Mouse (Mus musculus): ENCODE data around the gene Pan3. TPM values are rescaled to one million over a fixed set of nuclear protein-coding genes. Genes with fewer than 3 reads are reported as not detected.

The Pan3 gene
- polyA plus RNA-seq, 1 experiment from 2014 or later, result 49.9 TPM

GRCm38 (mm10) chr5:147471163-147471562, 41.2 kb downstream of the Pan3 start:
- Histone ChIP-seq H3K4me1 (no peaks in the 10 kb centered on the region), H3K4me3 (no peak overlapping the region), H3K9me3 (no peaks in the 10 kb centered on the region; the same call in 1 of the 2 replicates), H3K27ac (no peak overlapping the region), H3K36me3 (replicated peaks) (peaks cover 21% of the 10 kb centered on the region), H3K27me3 (ENCODE audit: poor library complexity, severe bottlenecking) (no peaks in the 10 kb centered on the region)
- WGBS, result 96% methylated on average over 5 of the region's 5 CpGs
- no peak for DNase-seq (ENCODE audit: extremely low spot score, low spot score)

DNA sequence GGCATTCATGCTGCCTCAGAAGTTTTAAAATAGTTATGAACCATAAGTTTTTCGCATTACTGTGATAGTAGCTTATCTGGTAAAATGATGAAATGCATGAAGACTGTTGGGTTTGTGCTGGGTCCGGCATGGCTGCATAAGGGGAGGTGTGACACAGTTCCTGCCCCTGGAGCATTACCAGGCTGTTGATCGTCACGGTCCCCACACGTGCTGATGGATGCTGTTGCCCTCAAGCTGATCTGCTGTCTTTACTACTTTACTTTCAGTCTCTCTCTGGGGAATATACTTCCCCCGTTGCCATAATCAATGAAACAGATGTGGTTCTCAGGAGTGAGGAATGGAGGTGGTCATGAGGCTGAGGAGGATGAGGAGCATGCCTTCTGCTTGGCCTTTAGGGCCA, 43.1 kb downstream of the Pan3 start:
- WGBS, result 91% methylated on average over 6 of the region's 6 CpGs
- no peak for DNase-seq (ENCODE audit: extremely low spot score, low spot score)
- Histone ChIP-seq H3K36me3 (replicated peaks) (peaks cover 8% of the 10 kb centered on the region; the same call in 1 of the 2 replicates), H3K4me1 (no peaks in the 10 kb centered on the region), H3K27me3 (ENCODE audit: poor library complexity, severe bottlenecking) (no peaks in the 10 kb centered on the region), H3K4me3 (no peak overlapping the region), H3K27ac (no peak overlapping the region), H3K9me3 (no peaks in the 10 kb centered on the region)

- no peaks in the 10 kb centered on the region for H3K4me1 ChIP-seq
- no peak overlapping the region for H3K27ac ChIP-seq
- no peaks in the 10 kb centered on the region for H3K27me3 ChIP-seq (ENCODE audit: poor library complexity, severe bottlenecking)
- no peak overlapping the region for H3K4me3 ChIP-seq
- WGBS, result 93% methylated on average over 3 of the region's 3 CpGs
- peaks cover 5% of the 10 kb centered on the region; the same call in 1 of the 2 replicates for H3K36me3 ChIP-seq (replicated peaks)
- DNase-seq (ENCODE audit: extremely low spot score, low spot score), result no peak
- H3K9me3 ChIP-seq, result no peaks in the 10 kb centered on the region
Measured at GRCm38 (mm10) chr5:147473856-147474255, 43.9 kb downstream of the Pan3 start.

GRCm38 (mm10) chr5:147476109-147476508, 46.1 kb downstream of the Pan3 start:
- H3K9me3 ChIP-seq, result no peaks in the 10 kb centered on the region
- H3K4me1 ChIP-seq, result no peaks in the 10 kb centered on the region
- H3K4me3 ChIP-seq, result no peak overlapping the region
- H3K27me3 ChIP-seq (ENCODE audit: poor library complexity, severe bottlenecking), result no peaks in the 10 kb centered on the region
- peaks cover 4% of the 10 kb centered on the region for H3K36me3 ChIP-seq (replicated peaks)
- WGBS, result 97% methylated on average over 5 of the region's 5 CpGs
- no peak overlapping the region for H3K27ac ChIP-seq
- no peak for DNase-seq (ENCODE audit: extremely low spot score, low spot score)

GRCm38 (mm10) chr5:147477106-147477505, 47.1 kb downstream of the Pan3 start:
- H3K9me3 ChIP-seq, result no peaks in the 10 kb centered on the region
- 95% methylated on average over 9 of the region's 9 CpGs for WGBS
- no peaks in the 10 kb centered on the region for H3K27me3 ChIP-seq (ENCODE audit: poor library complexity, severe bottlenecking)
- no peak overlapping the region for H3K27ac ChIP-seq
- no peaks in the 10 kb centered on the region for H3K4me1 ChIP-seq
- H3K36me3 ChIP-seq (replicated peaks), result peaks cover 4% of the 10 kb centered on the region
- H3K4me3 ChIP-seq, result no peak overlapping the region
- DNase-seq (ENCODE audit: extremely low spot score, low spot score), result no peak

- H3K4me1 ChIP-seq, result no peaks in the 10 kb centered on the region
- H3K36me3 ChIP-seq (replicated peaks), result peaks cover 6% of the 10 kb centered on the region
- DNase-seq (ENCODE audit: extremely low spot score, low spot score), result no peak
- H3K27me3 ChIP-seq (ENCODE audit: poor library complexity, severe bottlenecking), result no peaks in the 10 kb centered on the region
- no peak overlapping the region for H3K4me3 ChIP-seq
- H3K9me3 ChIP-seq, result no peaks in the 10 kb centered on the region
- no peak overlapping the region for H3K27ac ChIP-seq
- WGBS, result 97% methylated on average over 2 of the region's 2 CpGs
Measured at GRCm38 (mm10) chr5:147479341-147479740, 49.4 kb downstream of the Pan3 start.

- peaks cover 11% of the 10 kb centered on the region for H3K36me3 ChIP-seq (replicated peaks)
- WGBS, result 81% methylated on average over 3 of the region's 3 CpGs
Measured at GRCm38 (mm10) chr5:147484142-147484541, 54.2 kb downstream of the Pan3 start.

GRCm38 (mm10) chr5:147489226-147489625, 59.3 kb downstream of the Pan3 start:
- Histone ChIP-seq H3K4me3 (no peak overlapping the region), H3K27me3 (ENCODE audit: poor library complexity, severe bottlenecking) (no peaks in the 10 kb centered on the region), H3K27ac (no peak overlapping the region), H3K36me3 (replicated peaks) (peaks cover 9% of the 10 kb centered on the region; the same call in 1 of the 2 replicates), H3K4me1 (no peaks in the 10 kb centered on the region), H3K9me3 (no peaks in the 10 kb centered on the region)
- WGBS, result 92% methylated on average over 6 of the region's 6 CpGs
- DNase-seq (ENCODE audit: extremely low spot score, low spot score), result no peak

More at GRCm38 (mm10) chr5:147484142-147484541, 54.2 kb downstream of the Pan3 start:
- H3K9me3 ChIP-seq, result no peaks in the 10 kb centered on the region
- H3K27me3 ChIP-seq (ENCODE audit: poor library complexity, severe bottlenecking), result no peaks in the 10 kb centered on the region
- no peak overlapping the region for H3K4me3 ChIP-seq
- no peaks in the 10 kb centered on the region for H3K4me1 ChIP-seq
- no peak for DNase-seq (ENCODE audit: extremely low spot score, low spot score)
- H3K27ac ChIP-seq, result no peak overlapping the region

- Histone ChIP-seq H3K4me1 (no peaks in the 10 kb centered on the region), H3K27ac (no peak overlapping the region), H3K4me3 (no peak overlapping the region), H3K36me3 (replicated peaks) (peaks cover 9% of the 10 kb centered on the region), H3K9me3 (no peaks in the 10 kb centered on the region), H3K27me3 (ENCODE audit: poor library complexity, severe bottlenecking) (no peaks in the 10 kb centered on the region)
- 89% methylated on average over 5 of the region's 5 CpGs for WGBS
- no peak for DNase-seq (ENCODE audit: extremely low spot score, low spot score)
Measured at GRCm38 (mm10) chr5:147490907-147491306, 60.9 kb downstream of the Pan3 start.

DNA sequence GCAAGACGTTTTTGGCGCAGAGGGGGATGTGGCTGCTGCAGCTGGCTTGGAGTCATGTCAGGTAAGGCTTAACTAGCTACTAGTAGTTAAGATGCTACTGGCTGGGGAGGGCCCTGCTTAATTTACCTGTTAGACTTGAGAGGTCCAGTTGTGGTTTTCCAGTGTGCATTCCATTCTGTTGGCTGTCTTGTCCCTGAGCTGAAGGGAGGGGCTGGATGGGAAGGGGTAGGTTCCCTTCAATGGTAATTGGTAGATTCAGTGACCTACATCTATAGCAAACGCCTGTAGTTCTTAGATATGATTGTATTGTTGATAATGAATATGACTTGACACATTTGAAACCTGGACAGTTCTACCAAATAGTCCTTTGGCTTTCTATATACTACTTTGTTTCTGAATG, 62.5 kb downstream of the Pan3 start:
- Histone ChIP-seq H3K9me3 (no peaks in the 10 kb centered on the region), H3K4me3 (no peak overlapping the region), H3K27ac (no peak overlapping the region), H3K27me3 (ENCODE audit: poor library complexity, severe bottlenecking) (no peaks in the 10 kb centered on the region), H3K36me3 (replicated peaks) (peaks cover 9% of the 10 kb centered on the region), H3K4me1 (no peaks in the 10 kb centered on the region)
- DNase-seq (ENCODE audit: extremely low spot score, low spot score), result no peak
- WGBS, result 90% methylated on average over 3 of the region's 3 CpGs

GRCm38 (mm10) chr5:147493205-147493604, 63.2 kb downstream of the Pan3 start:
- H3K27ac ChIP-seq, result no peak overlapping the region
- no peak for DNase-seq (ENCODE audit: extremely low spot score, low spot score)
- H3K4me1 ChIP-seq, result no peaks in the 10 kb centered on the region
- no peaks in the 10 kb centered on the region for H3K9me3 ChIP-seq
- H3K36me3 ChIP-seq (replicated peaks), result peaks cover 9% of the 10 kb centered on the region
- WGBS, result 88% methylated on average over 1 of the region's 1 CpGs
- H3K27me3 ChIP-seq (ENCODE audit: poor library complexity, severe bottlenecking), result no peaks in the 10 kb centered on the region
- no peak overlapping the region for H3K4me3 ChIP-seq

DNA sequence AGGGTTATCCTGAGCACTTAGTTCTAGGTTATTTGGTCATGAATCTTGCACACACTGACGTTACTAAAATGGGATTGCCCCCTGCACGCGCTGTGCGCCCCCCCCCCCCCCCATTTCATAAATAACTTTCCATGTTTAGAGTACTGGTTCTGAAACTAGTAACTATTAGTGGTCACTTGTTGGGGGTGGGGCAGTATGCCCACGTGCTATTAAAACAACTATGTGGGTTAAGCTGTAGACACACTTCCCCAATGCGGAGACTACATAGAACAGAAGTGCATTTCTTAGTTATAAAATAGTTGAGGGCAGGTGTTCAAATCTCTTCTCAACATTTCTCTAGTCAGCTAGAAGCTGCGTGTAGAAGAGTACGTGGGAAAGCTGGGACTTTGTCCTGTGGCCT, 63.7 kb downstream of the Pan3 start:
- WGBS, result 93% methylated on average over 8 of the region's 8 CpGs
- Histone ChIP-seq H3K4me3 (no peak overlapping the region), H3K27ac (no peak overlapping the region), H3K36me3 (replicated peaks) (peaks cover 6% of the 10 kb centered on the region), H3K4me1 (no peaks in the 10 kb centered on the region), H3K27me3 (ENCODE audit: poor library complexity, severe bottlenecking) (no peaks in the 10 kb centered on the region), H3K9me3 (no peaks in the 10 kb centered on the region)
- DNase-seq (ENCODE audit: extremely low spot score, low spot score), result no peak

DNA sequence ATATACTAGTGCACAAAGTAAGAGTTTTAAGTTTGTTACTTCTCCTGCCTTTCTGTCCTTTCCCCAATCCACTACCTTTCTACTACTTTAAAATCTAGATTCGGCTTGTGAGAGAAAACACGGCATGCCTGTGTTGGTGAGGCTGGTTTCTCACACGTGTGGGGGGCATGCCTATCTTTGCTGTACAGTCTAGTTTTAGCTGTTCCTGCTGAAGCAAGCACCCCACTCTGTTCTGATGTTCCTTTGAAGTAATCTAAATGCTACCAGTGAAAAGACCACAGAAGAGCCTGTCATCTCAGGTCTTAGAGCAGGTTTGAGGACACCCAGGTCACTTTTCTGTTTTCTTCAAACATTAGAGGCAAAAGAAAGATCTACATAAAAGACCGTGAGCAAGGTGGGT, 64.4 kb downstream of the Pan3 start:
- H3K36me3 ChIP-seq (replicated peaks), result peaks cover 2% of the 10 kb centered on the region

DNA sequence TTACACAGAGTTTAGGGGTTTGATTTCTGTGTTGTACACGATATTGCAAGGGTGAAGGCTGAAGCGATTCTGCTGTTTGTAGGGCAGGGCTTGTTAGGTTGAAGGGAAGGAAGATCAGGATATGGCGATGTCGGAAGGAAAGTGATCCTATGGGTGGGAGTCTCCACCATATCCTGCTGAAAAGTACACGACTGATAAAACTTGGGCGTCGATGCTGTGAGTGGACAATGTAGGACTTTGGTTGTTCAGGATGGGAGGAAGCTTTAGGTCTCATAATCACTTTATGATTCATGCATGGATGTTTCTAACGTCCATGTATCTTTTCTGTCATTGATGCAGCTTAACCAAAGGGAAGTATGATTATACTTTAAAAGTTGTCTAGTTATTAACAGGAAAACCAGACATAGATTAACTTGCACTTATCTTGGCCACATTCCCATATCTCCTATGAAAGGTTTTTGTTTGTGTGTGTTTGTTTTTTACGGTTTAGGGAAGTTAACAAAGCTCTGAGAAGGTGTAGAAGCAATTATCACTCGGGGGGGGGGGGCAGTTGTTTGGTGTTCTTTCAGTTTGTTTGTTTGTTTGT, 64.9 kb downstream of the Pan3 start:
- Histone ChIP-seq H3K4me1 (no peaks in the 10 kb centered on the region), H3K36me3 (replicated peaks) (no peaks in the 10 kb centered on the region; the same call in 1 of the 2 replicates), H3K9me3 (no peaks in the 10 kb centered on the region), H3K4me3 (no peak overlapping the region), H3K27me3 (ENCODE audit: poor library complexity, severe bottlenecking) (no peaks in the 10 kb centered on the region), H3K27ac (no peak overlapping the region)
- 89% methylated on average over 10 of the region's 10 CpGs for WGBS
- DNase-seq (ENCODE audit: extremely low spot score, low spot score), result no peak

More for the DNA sequence above, 64.4 kb downstream of the Pan3 start:
- no peak overlapping the region for H3K4me3 ChIP-seq
- no peaks in the 10 kb centered on the region for H3K4me1 ChIP-seq
- 95% methylated on average over 4 of the region's 4 CpGs for WGBS
- H3K27ac ChIP-seq, result no peak overlapping the region
- no peaks in the 10 kb centered on the region for H3K9me3 ChIP-seq
- DNase-seq (ENCODE audit: extremely low spot score, low spot score), result no peak
- H3K27me3 ChIP-seq (ENCODE audit: poor library complexity, severe bottlenecking), result no peaks in the 10 kb centered on the region
